Mouse (Mus musculus) midbrain, postnatal 0 days (tissue): Measurements from ENCODE around the gene Sgca. TPM values are rescaled to one million over a fixed set of nuclear protein-coding genes. Genes with fewer than 3 reads are reported as not detected.
A peak's percentile ranks its signal among the peaks of the same experiment; 100 is the strongest.

Experiments used
- ATAC-seq: fragments of 200-750 bp; cut with Nextera tagmentation; 2 replicates; pipeline ENCODE4 v1.8.0; 2017; ENCODE audit warnings: moderate number of reproducible peaks, mild to moderate bottlenecking, moderate TSS enrichment, moderate library complexity; ENCODE audit not compliant: low FRiP score
- DNase-seq: peaks from one replicate; pipeline ENCODE4 v3.0.0-alpha.2; 2015; ENCODE audit warnings: low spot score
- H3K27ac ChIP-seq: fragments of 300-500 bp; sonication (generic); 2 replicates; pipeline ENCODE4 v1.5.1; 2014; ENCODE audit warnings: low read depth, mild to moderate bottlenecking, low read length, mixed read lengths
- H3K27me3 ChIP-seq: fragments of 300-500 bp; sonication (generic); 2 replicates; pipeline ENCODE4 v1.6.1; 2014; ENCODE audit warnings: low read length, control low read depth, mixed read lengths; ENCODE audit not compliant: insufficient read depth
- H3K36me3 ChIP-seq: fragments of 300-500 bp; sonication (generic); 2 replicates; pipeline ENCODE4 v1.6.1; 2014; ENCODE audit warnings: low read length, control low read depth, mixed read lengths; ENCODE audit not compliant: insufficient read depth
- H3K4me1 ChIP-seq: fragments of 300-500 bp; sonication (generic); 2 replicates; pipeline ENCODE4 v1.6.1; 2014; ENCODE audit warnings: mild to moderate bottlenecking, control low read depth, antibody characterized with exemption, low read length, mixed read lengths; ENCODE audit not compliant: insufficient read depth
- H3K4me2 ChIP-seq: fragments of 300-500 bp; sonication (generic); 2 replicates; pipeline ENCODE4 v1.6.1; 2014; ENCODE audit warnings: low read depth, mild to moderate bottlenecking, low read length, mixed read lengths; ENCODE audit not compliant: poor library complexity, severe bottlenecking
- H3K4me3 ChIP-seq: fragments of 300-500 bp; sonication (generic); 2 replicates; pipeline ENCODE4 v1.5.1; 2014; ENCODE audit warnings: low read depth, mild to moderate bottlenecking, low read length, moderate library complexity
- H3K9ac ChIP-seq: fragments of 300-500 bp; sonication (generic); replicated peaks from 2 replicates; pipeline ENCODE4 v1.6.1; 2014; ENCODE audit warnings: mild to moderate bottlenecking, low read length, moderate library complexity, mixed read lengths; ENCODE audit not compliant: poor library complexity, severe bottlenecking
- H3K9me3 ChIP-seq: fragments of 300-500 bp; sonication (generic); 2 replicates; pipeline ENCODE4 v1.6.1; 2016; ENCODE audit warnings: low read length, control low read depth
- CTCF ChIP-seq: IDR thresholded peaks from 2 replicates; pipeline ENCODE4 v1.5.1; 2016; ENCODE audit warnings: antibody characterized with exemption, mild to moderate bottlenecking
- WGBS: fragments of 180-500 bp; shearing (Covaris S2); extraction: QIAGEN DNeasy Blood & Tissue Kit; methylation state at CpG from one replicate; pipeline ENCODE4 v1.1.7; 2014; 5-methylcytosine and 5-hydroxymethylcytosine counted together
- polyA plus RNA-seq: library from polyadenylated mRNA; unstranded; fragments of >200 nt; fragmentation: Nextera tagmentation; extraction: Ambion mirVana; gene quantifications from 2 replicates; pipeline ENCODE4 v1.2.1, GENCODE M21; 2015
- total RNA-seq: library from RNA; depleted of rRNA; stranded (reverse); fragments of >200 nt; gene quantifications from 2 replicates; pipeline ENCODE4 v1.2.3, GENCODE M21; 2014

Gene Sgca
- total and polyA plus RNA-seq, 2 experiments from 2014 or later: 0.39 TPM; not detected in 1

DNA sequence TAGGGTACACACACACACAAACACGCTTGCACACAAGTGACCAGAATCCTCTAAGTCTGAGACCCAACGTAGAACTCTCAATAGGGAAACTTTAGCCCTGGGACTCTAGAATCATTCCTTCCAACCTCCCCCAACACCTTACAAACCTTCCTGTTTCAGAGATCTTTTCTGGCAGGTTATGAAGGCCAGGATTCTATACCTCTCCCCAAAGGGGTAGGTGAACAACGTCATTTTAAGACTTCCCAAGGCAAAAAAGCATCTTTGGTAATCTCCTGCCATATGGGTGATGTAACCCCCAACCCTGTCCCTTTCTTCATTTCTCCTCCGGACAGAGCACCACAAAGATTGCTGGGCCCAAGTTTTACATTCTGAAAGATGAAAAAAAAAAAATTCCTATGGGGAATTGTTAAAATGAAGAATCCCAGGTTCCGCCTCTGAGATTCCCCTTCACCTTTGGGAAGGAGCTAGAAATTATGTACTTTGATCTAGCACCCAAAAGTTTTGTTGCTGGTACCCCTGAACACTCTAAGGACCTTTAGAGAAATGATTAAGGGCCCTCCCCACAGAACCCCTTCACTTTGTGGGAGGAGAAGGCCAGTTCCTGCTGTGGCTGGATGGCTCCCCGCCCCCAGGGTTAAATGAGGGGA, 14.1 kb upstream of the Sgca start:
- no peak for ATAC-seq
- Histone ChIP-seq H3K4me2 (peak overlapping the region; percentile 98), H3K27ac (peak overlapping the region; percentile 93), H3K4me3 (peak overlapping the region; percentile 94), H3K36me3 (no peaks in the 10 kb centered on the region), H3K9ac (peak overlapping the region; percentile 91), H3K4me1 (peaks cover 36% of the 10 kb centered on the region), H3K9me3 (no peaks in the 10 kb centered on the region), H3K27me3 (no peaks in the 10 kb centered on the region)
- 40% methylated on average over 6 of the region's 6 CpGs for WGBS
- DNase-seq: no peak
- TF ChIP-seq CTCF: no peak

DNA sequence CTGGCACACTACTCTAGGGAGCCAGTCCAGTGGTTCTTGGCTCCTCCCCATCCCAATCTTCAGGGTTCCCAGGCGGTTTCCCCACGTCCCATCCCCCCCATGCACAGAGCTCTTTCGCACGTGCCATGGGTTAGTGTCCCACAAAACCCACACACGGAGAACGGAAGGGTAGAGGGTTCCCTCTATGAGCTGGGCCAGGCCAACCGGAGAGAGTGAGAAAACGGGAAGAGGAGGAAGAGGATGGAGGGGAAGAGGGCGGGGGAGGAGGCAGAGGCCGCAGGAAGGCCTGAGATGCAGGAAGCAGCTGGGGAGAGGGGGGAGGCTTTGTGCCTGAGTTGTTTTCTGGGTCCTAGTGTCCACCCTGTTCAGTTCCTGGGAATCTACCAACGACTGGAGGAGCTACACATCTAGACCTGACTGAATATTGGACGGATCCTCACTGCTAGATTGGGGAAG, 13.5 kb upstream of the Sgca start:
- peak; percentile 95 for DNase-seq
- under 1% methylated on average over 11 of the region's 12 CpGs for WGBS
- peaks cover 29% of the 10 kb centered on the region for H3K4me1 ChIP-seq

DNA sequence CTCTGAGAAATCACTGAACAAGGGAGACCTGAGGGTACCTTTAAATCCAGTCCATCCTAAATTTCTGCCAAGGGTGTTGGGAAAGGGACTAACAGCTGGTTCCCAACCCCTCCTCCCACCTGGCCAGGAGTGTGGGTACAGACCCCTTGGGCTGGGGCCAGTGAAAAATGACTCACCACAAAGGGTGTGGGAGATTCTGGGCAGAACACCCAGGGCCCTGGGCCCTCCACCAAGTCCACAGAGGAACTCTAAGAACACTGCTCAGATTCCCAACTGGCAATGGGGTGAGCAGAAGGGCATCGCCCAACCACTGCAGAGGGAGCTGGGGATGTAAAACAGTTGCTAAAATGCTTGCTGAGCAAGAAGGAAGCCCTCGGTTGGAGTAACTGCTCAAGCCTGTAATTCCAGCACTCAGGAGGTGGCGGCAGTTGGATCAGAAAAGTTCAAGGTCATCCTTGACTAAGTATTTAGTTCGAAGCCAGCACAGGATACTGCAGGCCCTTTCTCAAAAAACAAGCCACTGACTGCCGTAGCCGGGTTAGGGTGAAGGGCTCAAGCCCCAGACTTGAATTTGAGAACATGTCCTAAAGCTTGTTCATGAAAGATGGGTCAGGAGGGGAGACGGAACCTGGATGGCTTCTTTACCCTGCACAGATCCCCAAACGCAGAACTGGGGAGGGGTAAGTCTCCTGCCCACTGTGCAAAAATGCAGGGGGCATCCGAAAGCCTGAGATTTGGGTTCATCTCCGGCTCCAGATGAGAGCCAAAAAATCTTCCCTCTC, 12.8 kb upstream of the Sgca start:
- Histone ChIP-seq H3K27me3 (no peaks in the 10 kb centered on the region), H3K9me3 (no peaks in the 10 kb centered on the region), H3K4me2 (peak overlapping the region; percentile 98), H3K9ac (peak overlapping the region; percentile 73), H3K4me1 (peaks cover 24% of the 10 kb centered on the region), H3K27ac (peak overlapping the region; percentile 93), H3K4me3 (peak overlapping the region; percentile 94), H3K36me3 (no peaks in the 10 kb centered on the region)
- DNase-seq: no peak
- 18% methylated on average over 10 of the region's 10 CpGs for WGBS
- ATAC-seq: no peak
- TF ChIP-seq CTCF: no peak

More for the DNA sequence above, 13.5 kb upstream of the Sgca start:
- Histone ChIP-seq H3K4me2 (peak overlapping the region; percentile 98), H3K27ac (peak overlapping the region; percentile 93), H3K36me3 (no peaks in the 10 kb centered on the region), H3K27me3 (no peaks in the 10 kb centered on the region), H3K9me3 (no peaks in the 10 kb centered on the region), H3K9ac (peak overlapping the region; percentile 73), H3K4me3 (peak overlapping the region; percentile 94)
- ATAC-seq: peak; percentile 58
- TF ChIP-seq CTCF: peak; percentile 3; the same call in 1 of the 2 replicates

DNA sequence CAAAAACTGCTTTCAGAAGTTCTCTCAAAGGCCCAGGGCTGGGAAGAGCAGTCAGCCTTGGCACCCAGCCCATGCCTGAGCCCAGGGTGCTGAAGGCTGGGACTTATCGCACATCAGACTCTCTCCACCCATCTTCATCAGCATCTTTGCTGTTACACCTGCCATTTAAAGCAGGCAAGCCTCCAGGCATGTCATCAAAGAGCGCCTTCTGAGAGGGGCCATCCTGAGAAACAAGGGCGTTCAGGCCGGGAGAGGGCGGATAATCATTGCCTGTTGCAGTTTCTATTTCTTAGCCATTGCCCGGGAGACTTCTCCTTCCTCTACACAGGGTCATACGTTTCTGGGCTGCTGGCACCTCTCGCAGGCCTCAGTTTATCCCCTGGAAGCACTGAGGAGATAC, 11.7 kb upstream of the Sgca start:
- Histone ChIP-seq H3K9ac (no peak overlapping the region), H3K27me3 (no peaks in the 10 kb centered on the region), H3K27ac (no peak overlapping the region), H3K9me3 (no peaks in the 10 kb centered on the region), H3K4me1 (peaks cover 17% of the 10 kb centered on the region), H3K36me3 (no peaks in the 10 kb centered on the region), H3K4me2 (no peak overlapping the region), H3K4me3 (no peak overlapping the region)
- ATAC-seq (no peak), DNase-seq (no peak)
- 81% methylated on average over 8 of the region's 8 CpGs for WGBS
- no peak for TF ChIP-seq CTCF

DNA sequence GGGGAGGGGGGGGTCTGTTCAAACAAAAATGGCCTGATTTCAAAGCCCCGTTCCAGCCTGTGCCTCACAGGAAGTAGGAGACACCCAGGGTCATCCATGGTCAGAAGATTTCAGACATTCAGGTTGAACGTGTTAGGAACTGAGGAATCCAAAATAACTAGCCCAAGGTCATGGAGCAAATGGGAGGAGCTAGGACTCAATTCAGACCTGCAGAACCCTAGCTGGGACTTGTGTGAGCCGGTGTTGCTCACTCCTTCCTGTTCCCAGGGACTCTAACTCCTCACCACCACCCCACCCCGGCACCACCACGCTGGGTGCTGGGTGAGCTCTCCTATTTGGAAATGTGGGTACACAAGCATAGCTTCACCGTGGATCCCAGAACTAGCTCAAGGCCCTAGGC, 11.2 kb upstream of the Sgca start:
- WGBS: 38% methylated on average over 6 of the region's 6 CpGs
- H3K4me1 ChIP-seq: peaks cover 17% of the 10 kb centered on the region
- no peaks in the 10 kb centered on the region for H3K9me3 ChIP-seq
- no peak for TF ChIP-seq CTCF
- H3K27me3 ChIP-seq: no peaks in the 10 kb centered on the region
- no peak overlapping the region for H3K9ac ChIP-seq
- H3K36me3 ChIP-seq: no peaks in the 10 kb centered on the region
- no peak overlapping the region for H3K27ac ChIP-seq
- DNase-seq: no peak
- H3K4me3 ChIP-seq: no peak overlapping the region
- no peak for ATAC-seq
- H3K4me2 ChIP-seq: no peak overlapping the region

DNA sequence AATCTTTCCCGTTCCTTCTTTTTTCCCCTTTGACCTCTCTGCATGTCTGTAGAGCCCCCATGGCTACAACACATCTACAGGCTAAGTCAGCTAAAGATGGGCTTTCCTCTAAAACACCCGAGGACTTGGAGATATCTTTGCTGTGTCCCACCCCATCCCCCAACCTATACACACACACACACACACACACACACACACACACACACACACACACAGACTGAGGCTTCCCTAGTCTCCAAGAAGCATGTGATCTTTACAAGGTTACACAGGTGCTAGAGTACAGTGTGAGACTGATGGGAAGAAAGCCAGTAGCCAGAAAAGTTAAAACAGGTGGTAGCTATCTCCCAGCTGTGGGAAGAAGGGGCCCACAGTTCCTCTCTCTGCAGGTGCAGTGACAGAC, 10.3 kb upstream of the Sgca start:
- no peak for DNase-seq

More for the DNA sequence above, 10.3 kb upstream of the Sgca start:
- 48% methylated on average over 2 of the region's 2 CpGs for WGBS
- Histone ChIP-seq H3K4me1 (peaks cover 17% of the 10 kb centered on the region), H3K4me2 (no peak overlapping the region), H3K36me3 (no peaks in the 10 kb centered on the region), H3K4me3 (no peak overlapping the region), H3K9me3 (no peaks in the 10 kb centered on the region), H3K27me3 (no peaks in the 10 kb centered on the region), H3K27ac (no peak overlapping the region), H3K9ac (no peak overlapping the region)
- TF ChIP-seq CTCF: no peak
- no peak for ATAC-seq
